Mouse (Mus musculus): ENCODE data around the gene Gm5737. TPM values are rescaled to one million over a fixed set of nuclear protein-coding genes. Genes with fewer than 3 reads are reported as not detected.
A peak's percentile ranks its signal among the peaks of the same experiment; 100 is the strongest.

Gene Gm5737
- total RNA-seq, 1 experiment from 2014 or later: not detected

- ATAC-seq (replicated peaks in 1 of 2; ENCODE audit: insufficient read depth in 1 of 2, low FRiP score in 2 of 2, low TSS enrichment in 1 of 2, low read depth in 1 of 2, poor library complexity in 2 of 2, severe bottlenecking in 2 of 2): no peak
These were observed 24.2 kb downstream of the Gm5737 start for GRCm38 (mm10) chr7:120836361-120836760.

DNA sequence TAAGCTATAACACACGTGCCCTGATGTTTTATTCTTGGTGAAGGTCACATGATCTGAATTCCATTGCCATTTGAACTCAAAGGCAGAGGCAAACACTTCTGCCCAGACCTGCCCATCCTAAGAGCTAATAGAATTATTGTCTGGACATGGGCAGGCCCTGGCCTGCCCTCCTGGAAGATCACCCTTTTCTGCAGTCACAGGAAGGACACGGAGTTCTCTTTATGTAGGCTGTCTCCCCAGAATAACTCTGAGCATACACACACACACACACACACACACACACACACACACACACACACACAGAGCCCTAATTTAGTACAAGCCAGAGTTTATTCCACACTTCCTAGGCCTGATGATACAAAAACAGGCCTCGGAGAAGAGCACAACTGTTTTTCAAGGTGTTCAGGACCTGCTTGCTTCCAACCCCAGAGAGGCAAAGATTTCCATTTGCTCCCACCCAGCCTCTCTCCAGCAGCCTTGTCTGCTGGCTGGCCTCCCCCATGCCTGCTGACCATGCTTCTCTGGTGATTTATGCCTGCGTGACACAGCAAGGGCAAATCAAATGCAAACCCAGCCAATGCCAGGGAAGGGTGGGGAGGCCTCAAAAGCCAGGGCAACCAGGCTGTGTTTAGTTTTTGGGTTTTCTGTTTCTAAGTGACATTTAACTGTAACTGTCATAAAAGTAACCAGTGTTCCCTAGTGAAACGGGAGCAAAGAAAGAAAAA, 26.4 kb downstream of the Gm5737 start:
- no peak for ATAC-seq (replicated peaks in 1 of 2; ENCODE audit: insufficient read depth in 1 of 2, low FRiP score in 2 of 2, low TSS enrichment in 1 of 2, low read depth in 1 of 2, poor library complexity in 2 of 2, severe bottlenecking in 2 of 2)

DNA sequence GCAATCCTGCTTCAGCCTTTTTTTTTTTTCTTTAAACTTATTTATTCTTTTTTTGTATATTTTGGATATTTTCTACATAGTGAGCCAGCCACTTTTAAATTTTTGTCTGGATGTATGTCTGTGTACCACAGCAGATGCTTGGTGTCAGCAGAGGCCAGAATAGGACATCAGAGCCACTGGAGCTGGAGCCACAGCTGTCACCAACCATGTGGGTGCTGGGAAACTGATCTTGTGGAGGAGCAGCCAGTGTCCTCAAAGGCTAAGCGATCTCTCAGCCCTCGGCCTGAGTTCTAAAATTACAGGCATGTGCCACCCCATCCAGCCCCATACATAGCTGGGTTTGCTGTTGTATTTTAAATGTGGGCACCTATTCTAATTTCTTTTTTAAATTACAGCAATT, 27.6 kb downstream of the Gm5737 start:
- ATAC-seq (replicated peaks in 1 of 2; ENCODE audit: insufficient read depth in 1 of 2, low FRiP score in 2 of 2, low TSS enrichment in 1 of 2, low read depth in 1 of 2, poor library complexity in 2 of 2, severe bottlenecking in 2 of 2): no peak

GRCm38 (mm10) chr7:120842345-120843036, 30.3 kb downstream of the Gm5737 start, which contains the start of gene Eef2k:
Gene Eef2k, plus strand, starts transcription at chr7:120842831.
- peak; percentile 86 to 88 for ATAC-seq (replicated peaks in 1 of 2; ENCODE audit: insufficient read depth in 1 of 2, low FRiP score in 2 of 2, low TSS enrichment in 1 of 2, low read depth in 1 of 2, poor library complexity in 2 of 2, severe bottlenecking in 2 of 2)

GRCm38 (mm10) chr7:120843037-120843621, 31.0 kb downstream of the Gm5737 start:
- peak; percentile 63 to 69 for ATAC-seq (replicated peaks in 1 of 2; ENCODE audit: insufficient read depth in 1 of 2, low FRiP score in 2 of 2, low TSS enrichment in 1 of 2, low read depth in 1 of 2, poor library complexity in 2 of 2, severe bottlenecking in 2 of 2)

DNA sequence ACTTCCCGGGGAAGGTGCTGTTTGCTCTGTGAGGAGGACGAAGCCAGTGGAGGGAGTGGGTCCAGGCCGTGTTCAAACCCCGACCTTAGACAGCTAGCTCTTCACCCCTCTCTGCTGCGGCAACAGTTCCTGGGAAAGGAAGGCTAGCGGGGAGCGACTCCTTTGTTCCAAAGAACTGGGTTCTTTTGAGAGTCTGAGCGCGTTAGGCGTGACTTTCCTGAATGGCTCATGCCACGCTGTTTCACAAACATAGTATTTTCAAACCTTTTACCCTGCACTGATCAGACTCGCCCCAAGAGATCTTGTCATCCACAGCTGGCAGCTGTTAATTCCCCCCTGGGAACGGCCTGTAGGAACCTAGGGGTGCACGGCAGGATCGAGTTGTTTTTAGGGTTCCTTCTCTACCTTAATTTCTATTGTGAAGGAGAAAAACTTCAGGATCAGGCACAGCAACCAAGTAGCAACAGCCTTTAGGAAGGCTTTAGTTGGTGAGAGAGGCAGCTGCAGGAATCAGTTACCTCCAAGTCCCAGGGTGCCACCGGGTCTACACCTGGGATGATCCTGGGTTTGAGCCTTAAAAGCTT, 31.8 kb downstream of the Gm5737 start:
- ATAC-seq (replicated peaks in 1 of 2; ENCODE audit: insufficient read depth in 1 of 2, low FRiP score in 2 of 2, low TSS enrichment in 1 of 2, low read depth in 1 of 2, poor library complexity in 2 of 2, severe bottlenecking in 2 of 2): no peak

GRCm38 (mm10) chr7:120844689-120845088, 32.5 kb downstream of the Gm5737 start:
- no peak for ATAC-seq (replicated peaks in 1 of 2; ENCODE audit: insufficient read depth in 1 of 2, low FRiP score in 2 of 2, low TSS enrichment in 1 of 2, low read depth in 1 of 2, poor library complexity in 2 of 2, severe bottlenecking in 2 of 2)

DNA sequence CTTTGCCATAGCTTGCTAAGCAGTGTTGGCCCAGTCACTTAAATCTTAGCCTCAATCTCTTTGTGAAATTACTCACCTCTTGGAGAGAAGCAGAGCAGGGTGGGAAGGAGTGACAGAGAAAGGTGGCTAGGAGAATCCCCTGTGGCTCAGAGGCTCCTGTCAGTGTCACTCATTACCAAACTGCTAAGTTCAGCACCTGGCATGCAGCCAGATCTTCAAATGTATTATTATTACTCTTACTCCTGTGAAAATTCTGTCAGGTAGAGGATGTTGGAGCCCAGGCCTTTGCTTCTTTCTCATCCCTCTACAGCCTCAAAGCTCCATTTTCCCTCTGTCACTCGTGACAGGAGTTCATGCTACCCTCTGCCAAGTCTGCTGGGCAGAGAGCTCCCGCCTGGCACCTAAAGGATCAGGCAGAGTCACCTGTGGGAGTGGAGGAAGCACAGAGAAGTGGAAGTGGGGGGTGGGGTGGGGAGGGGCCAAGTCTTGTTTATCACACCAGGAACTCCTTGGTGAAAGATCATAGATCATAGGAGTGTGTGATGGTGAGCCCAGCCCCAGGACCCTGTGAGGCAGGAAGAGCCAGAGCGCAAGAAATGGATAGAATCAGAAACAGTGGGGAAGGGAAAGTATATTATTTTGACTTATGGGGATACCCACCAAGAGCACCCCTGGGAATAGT, 36.8 kb downstream of the Gm5737 start:
- no peak for ATAC-seq (replicated peaks in 1 of 2; ENCODE audit: insufficient read depth in 1 of 2, low FRiP score in 2 of 2, low TSS enrichment in 1 of 2, low read depth in 1 of 2, poor library complexity in 2 of 2, severe bottlenecking in 2 of 2)

GRCm38 (mm10) chr7:120850165-120850564, 38.0 kb downstream of the Gm5737 start:
- ATAC-seq (replicated peaks in 1 of 2; ENCODE audit: insufficient read depth in 1 of 2, low FRiP score in 2 of 2, low TSS enrichment in 1 of 2, low read depth in 1 of 2, poor library complexity in 2 of 2, severe bottlenecking in 2 of 2): no peak

DNA sequence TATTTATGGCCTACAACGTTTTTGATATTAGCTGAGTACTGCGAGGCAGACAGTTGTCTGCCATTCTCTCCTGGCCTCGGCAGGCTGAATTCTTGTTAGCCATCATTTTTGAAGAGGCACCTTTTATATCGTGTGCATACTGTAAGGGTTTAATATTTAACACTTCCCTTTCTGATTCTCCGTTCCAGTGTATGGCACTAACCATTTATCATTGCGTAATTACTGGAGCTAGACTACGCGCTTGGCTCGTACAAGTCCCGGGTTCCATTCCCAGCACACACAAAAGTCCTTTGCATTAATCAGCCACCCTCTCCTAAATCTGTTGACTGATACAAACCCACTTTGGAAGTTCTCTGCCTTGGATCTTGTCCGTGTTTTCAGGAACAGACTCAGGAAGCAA, 47.7 kb downstream of the Gm5737 start:
- ATAC-seq (replicated peaks in 1 of 2; ENCODE audit: insufficient read depth in 1 of 2, low FRiP score in 2 of 2, low TSS enrichment in 1 of 2, low read depth in 1 of 2, poor library complexity in 2 of 2, severe bottlenecking in 2 of 2): no peak

- peak in 1 of 2 experiments; percentile 23; a peak in 1 of 4 replicates for ATAC-seq (replicated peaks in 1 of 2; ENCODE audit: insufficient read depth in 1 of 2, low FRiP score in 2 of 2, low TSS enrichment in 1 of 2, low read depth in 1 of 2, poor library complexity in 2 of 2, severe bottlenecking in 2 of 2)
These were observed 48.8 kb downstream of the Gm5737 start for GRCm38 (mm10) chr7:120860799-120861487.

GRCm38 (mm10) chr7:120861488-120862047, 49.4 kb downstream of the Gm5737 start:
- ATAC-seq (replicated peaks in 1 of 2; ENCODE audit: insufficient read depth in 1 of 2, low FRiP score in 2 of 2, low TSS enrichment in 1 of 2, low read depth in 1 of 2, poor library complexity in 2 of 2, severe bottlenecking in 2 of 2): no peak

DNA sequence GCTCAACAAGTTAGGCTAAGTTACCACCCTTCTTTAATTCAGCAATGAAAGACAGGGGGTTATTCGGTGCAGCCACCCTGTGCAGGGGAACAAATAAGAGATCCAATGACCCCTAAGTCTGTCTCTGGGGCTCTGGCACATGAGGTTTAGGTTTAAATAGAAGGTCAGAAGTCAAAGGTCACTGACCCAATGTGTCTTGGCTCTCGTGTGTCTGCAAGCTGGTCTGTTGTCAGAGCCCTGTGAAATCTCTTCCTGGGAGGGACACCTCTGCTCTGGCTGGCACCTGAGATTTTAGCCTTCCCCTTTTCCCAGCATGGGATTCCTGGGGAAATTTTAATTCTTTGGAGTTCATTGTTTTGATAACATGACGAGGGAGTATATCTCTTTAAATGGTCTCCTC, 50.0 kb downstream of the Gm5737 start:
- ATAC-seq (replicated peaks in 1 of 2; ENCODE audit: insufficient read depth in 1 of 2, low FRiP score in 2 of 2, low TSS enrichment in 1 of 2, low read depth in 1 of 2, poor library complexity in 2 of 2, severe bottlenecking in 2 of 2): no peak

- no peak for ATAC-seq (replicated peaks in 1 of 2; ENCODE audit: insufficient read depth in 1 of 2, low FRiP score in 2 of 2, low TSS enrichment in 1 of 2, low read depth in 1 of 2, poor library complexity in 2 of 2, severe bottlenecking in 2 of 2)
These were observed 50.5 kb downstream of the Gm5737 start for GRCm38 (mm10) chr7:120862626-120863025.

DNA sequence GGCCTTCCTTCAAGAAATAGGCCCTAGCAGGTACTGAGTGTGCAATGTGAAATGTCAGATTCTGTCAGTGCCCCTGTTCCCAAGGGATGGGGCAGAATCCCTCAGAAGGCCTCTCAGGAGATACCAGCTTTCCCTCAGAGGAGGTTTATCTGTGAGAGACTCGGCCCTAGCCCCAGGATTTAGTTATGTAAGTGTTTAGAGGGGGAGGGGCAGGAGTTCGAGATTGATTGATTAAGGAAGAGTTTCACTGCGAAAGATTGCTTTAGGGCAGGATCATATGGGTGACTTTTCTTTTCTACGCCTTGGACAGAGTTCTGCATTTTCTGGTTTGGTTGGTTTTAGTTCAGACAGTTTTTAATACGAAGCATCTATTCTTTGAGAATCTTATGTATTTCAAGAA, 51.3 kb downstream of the Gm5737 start:
- no peak for ATAC-seq (replicated peaks in 1 of 2; ENCODE audit: insufficient read depth in 1 of 2, low FRiP score in 2 of 2, low TSS enrichment in 1 of 2, low read depth in 1 of 2, poor library complexity in 2 of 2, severe bottlenecking in 2 of 2)

DNA sequence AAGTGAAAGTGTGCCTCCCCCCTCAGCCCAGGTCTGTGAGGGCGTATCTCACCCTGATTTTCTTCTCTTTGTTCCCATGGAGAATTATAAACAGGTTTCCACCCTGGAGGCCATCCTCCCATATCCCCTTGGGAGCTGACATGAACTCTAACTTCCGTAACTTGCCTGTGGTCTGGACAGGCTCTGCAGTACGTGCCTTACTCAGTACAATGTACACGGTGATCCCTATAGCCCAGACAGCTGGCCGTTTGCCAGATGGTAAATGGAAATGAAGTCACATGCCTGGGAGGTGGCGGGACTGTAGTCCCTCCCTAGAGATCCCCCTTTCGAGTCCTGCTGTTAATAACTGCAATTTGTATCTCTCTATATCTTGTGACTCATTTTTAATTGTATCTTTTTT, 52.9 kb downstream of the Gm5737 start:
- peak; percentile 23 to 38; a peak in 3 of 4 replicates for ATAC-seq (replicated peaks in 1 of 2; ENCODE audit: insufficient read depth in 1 of 2, low FRiP score in 2 of 2, low TSS enrichment in 1 of 2, low read depth in 1 of 2, poor library complexity in 2 of 2, severe bottlenecking in 2 of 2)

DNA sequence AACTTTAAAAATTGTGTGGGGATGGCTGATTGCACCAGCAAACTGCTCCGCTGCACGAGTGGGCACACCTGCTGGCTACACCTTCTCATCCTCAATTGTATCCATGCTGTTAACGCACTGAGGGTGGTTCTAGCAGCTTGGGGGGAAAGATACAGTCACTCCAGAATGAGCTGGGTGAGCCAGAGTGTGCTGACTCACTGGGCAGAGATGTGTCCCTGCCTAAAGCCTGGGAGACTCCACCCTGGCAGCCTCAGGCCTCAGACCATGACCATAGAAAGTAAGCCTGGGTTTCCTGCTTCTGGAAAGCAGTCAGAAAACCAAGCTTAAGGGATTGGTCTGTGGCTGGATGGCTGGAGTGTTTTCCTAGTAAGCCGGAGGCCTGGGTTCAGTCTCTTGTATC, 53.7 kb downstream of the Gm5737 start:
- ATAC-seq (replicated peaks in 1 of 2; ENCODE audit: insufficient read depth in 1 of 2, low FRiP score in 2 of 2, low TSS enrichment in 1 of 2, low read depth in 1 of 2, poor library complexity in 2 of 2, severe bottlenecking in 2 of 2): peak; percentile 9 to 39; a peak in 1 of 4 replicates

Data from hematopoietic stem cell, adult 5-6 weeks (primary cell).